Mouse (Mus musculus) ES-Bruce4 (cell line): ENCODE measurements around the gene Dync1li1. TPM values are rescaled to one million over a fixed set of nuclear protein-coding genes. Genes with fewer than 3 reads are reported as not detected.

ENCODE experiments used
- H3K27ac ChIP-seq: 2 replicates; pipeline ENCODE4 v1.5.1; 2012; ENCODE audit warnings: low read length, inconsistent platforms; ENCODE audit not compliant: insufficient read depth
- H3K27me3 ChIP-seq: 2 replicates; pipeline ENCODE4 v1.6.1; 2012; ENCODE audit warnings: mild to moderate bottlenecking, low read length, inconsistent platforms; ENCODE audit not compliant: control insufficient read depth, poor library complexity, insufficient read depth, severe bottlenecking
- H3K36me3 ChIP-seq: 2 replicates; pipeline ENCODE4 v1.6.1; 2012; ENCODE audit warnings: inconsistent platforms, mild to moderate bottlenecking, low read length, moderate library complexity; ENCODE audit not compliant: control insufficient read depth, poor library complexity, insufficient read depth, severe bottlenecking
- H3K4me1 ChIP-seq: one replicate; pipeline ENCODE4 v1.8.1; 2011; ENCODE audit warnings: low read length; ENCODE audit not compliant: control insufficient read depth, insufficient read depth
- H3K4me3 ChIP-seq: 2 replicates; pipeline ENCODE4 v1.5.1; 2011; ENCODE audit warnings: low read depth, mild to moderate bottlenecking, low read length
- H3K9ac ChIP-seq: 2 replicates; pipeline ENCODE4 v1.6.1; 2012; ENCODE audit warnings: low read depth, mild to moderate bottlenecking, inconsistent platforms; ENCODE audit not compliant: poor library complexity, severe bottlenecking
- H3K9me3 ChIP-seq: replicated peaks from 2 replicates; pipeline ENCODE4 v1.6.1; 2012; ENCODE audit warnings: mild to moderate bottlenecking, low read length, inconsistent platforms; ENCODE audit not compliant: control insufficient read depth, poor library complexity, insufficient read depth, severe bottlenecking
- CTCF ChIP-seq: IDR thresholded peaks from one replicate; pipeline ENCODE4 v1.8.1; 2011; ENCODE audit warnings: low read depth, low read length
- EP300 ChIP-seq: IDR thresholded peaks from 2 replicates; pipeline ENCODE4 v1.6.1; 2011; ENCODE audit warnings: low read depth, low read length; ENCODE audit not compliant: insufficient read depth
- POLR2A ChIP-seq: IDR thresholded peaks from one replicate; pipeline ENCODE4 v1.8.1; 2011; ENCODE audit warnings: low read length; ENCODE audit not compliant: insufficient read depth
- polyA plus RNA-seq: library from polyadenylated mRNA; stranded (reverse); fragments of >200 nt; gene quantifications from 2 replicates; pipeline ENCODE4 v1.2.4, GENCODE M21; 2011; ENCODE audit warnings: low read depth; ENCODE audit not compliant: missing spikeins, insufficient read depth, insufficient read length

Gene Dync1li1
- polyA plus RNA-seq, 1 experiment, result 73.8 TPM

- TF ChIP-seq EP300 (no peak), CTCF (no peak), POLR2A (no peak)
- no peak overlapping the region for H3K27ac ChIP-seq
- H3K4me1 ChIP-seq, result peaks cover 2% of the 10 kb centered on the region
- no peaks in the 10 kb centered on the region for H3K27me3 ChIP-seq
- H3K9ac ChIP-seq, result no peak overlapping the region
- H3K4me3 ChIP-seq, result no peak overlapping the region
- H3K36me3 ChIP-seq, result no peaks in the 10 kb centered on the region
- H3K9me3 ChIP-seq, result no peaks in the 10 kb centered on the region
These were observed 28.1 kb upstream of the Dync1li1 start for GRCm38 (mm10) chr9:114660506-114660905.

GRCm38 (mm10) chr9:114660983-114661382, 27.6 kb upstream of the Dync1li1 start:
- no peaks in the 10 kb centered on the region for H3K27me3 ChIP-seq
- H3K9me3 ChIP-seq, result no peaks in the 10 kb centered on the region
- H3K4me3 ChIP-seq, result no peak overlapping the region
- TF ChIP-seq CTCF, result no peak
- no peak for TF ChIP-seq POLR2A
- TF ChIP-seq EP300, result no peak
- no peaks in the 10 kb centered on the region for H3K36me3 ChIP-seq
- H3K4me1 ChIP-seq, result peaks cover 2% of the 10 kb centered on the region
- H3K9ac ChIP-seq, result no peak overlapping the region
- H3K27ac ChIP-seq, result no peak overlapping the region

- no peak overlapping the region for H3K4me3 ChIP-seq
These were observed 26.6 kb upstream of the Dync1li1 start for GRCm38 (mm10) chr9:114661991-114662390.

GRCm38 (mm10) chr9:114663782-114664181, 24.8 kb upstream of the Dync1li1 start:
- TF ChIP-seq POLR2A, result peak; percentile 96
- no peak for TF ChIP-seq CTCF
- H3K4me1 ChIP-seq, result peaks cover 2% of the 10 kb centered on the region
- H3K9ac ChIP-seq, result peak overlapping the region; percentile 17
- peak overlapping the region; percentile 70 for H3K4me3 ChIP-seq
- no peaks in the 10 kb centered on the region for H3K36me3 ChIP-seq
- H3K27ac ChIP-seq, result peak overlapping the region; percentile 20; the same call in 1 of the 2 replicates
- no peaks in the 10 kb centered on the region for H3K27me3 ChIP-seq
- H3K9me3 ChIP-seq, result no peaks in the 10 kb centered on the region

More at GRCm38 (mm10) chr9:114661991-114662390, 26.6 kb upstream of the Dync1li1 start:
- no peaks in the 10 kb centered on the region for H3K36me3 ChIP-seq
- H3K27me3 ChIP-seq, result no peaks in the 10 kb centered on the region
- H3K9ac ChIP-seq, result no peak overlapping the region
- H3K9me3 ChIP-seq, result no peaks in the 10 kb centered on the region
- TF ChIP-seq CTCF (no peak), EP300 (no peak), POLR2A (no peak)
- H3K27ac ChIP-seq, result no peak overlapping the region
- peaks cover 2% of the 10 kb centered on the region for H3K4me1 ChIP-seq

- Histone ChIP-seq H3K27ac (no peak overlapping the region), H3K27me3 (no peaks in the 10 kb centered on the region), H3K36me3 (no peaks in the 10 kb centered on the region), H3K9ac (no peak overlapping the region), H3K9me3 (no peaks in the 10 kb centered on the region), H3K4me3 (no peak overlapping the region), H3K4me1 (peaks cover 2% of the 10 kb centered on the region)
- TF ChIP-seq EP300, result no peak
- TF ChIP-seq POLR2A, result no peak
- no peak for TF ChIP-seq CTCF
These were observed 21.7 kb upstream of the Dync1li1 start for GRCm38 (mm10) chr9:114666858-114667257.

- TF ChIP-seq POLR2A, result no peak
- Histone ChIP-seq H3K9ac (no peak overlapping the region), H3K4me3 (no peak overlapping the region), H3K27me3 (no peaks in the 10 kb centered on the region), H3K9me3 (no peaks in the 10 kb centered on the region), H3K4me1 (no peaks in the 10 kb centered on the region), H3K27ac (no peak overlapping the region), H3K36me3 (no peaks in the 10 kb centered on the region)
These were observed 20.5 kb upstream of the Dync1li1 start for GRCm38 (mm10) chr9:114668047-114668446.
